Mouse (Mus musculus) hindbrain, embryonic 15.5 days (tissue): ENCODE data around the gene Gm5771. TPM values are rescaled to one million over a fixed set of nuclear protein-coding genes. Genes with fewer than 3 reads are reported as not detected.
"Not testable (repeated sequence)": the region's sequence is repeated elsewhere in the genome, so short reads cannot be mapped to it uniquely, and the experiment has no call there.

Experiments
- ATAC-seq: fragments of 200-750 bp; cut with Nextera tagmentation; 2 replicates; pipeline ENCODE4 v1.8.0; 2017; ENCODE audit warnings: low read depth, moderate number of reproducible peaks, moderate TSS enrichment; ENCODE audit not compliant: low FRiP score
- H3K27ac ChIP-seq: fragments of 300-500 bp; sonication (generic); replicated peaks from 2 replicates; pipeline ENCODE4 v1.5.1; 2015; ENCODE audit warnings: mild to moderate bottlenecking, inconsistent platforms
- H3K27me3 ChIP-seq: fragments of 300-500 bp; sonication (generic); 2 replicates; pipeline ENCODE4 v1.6.1; 2015; ENCODE audit warnings: control low read depth, inconsistent platforms
- H3K36me3 ChIP-seq: fragments of 300-500 bp; sonication (generic); 2 replicates; pipeline ENCODE4 v1.6.1; 2015; ENCODE audit warnings: control low read depth, inconsistent platforms
- H3K4me1 ChIP-seq: fragments of 300-500 bp; sonication (generic); replicated peaks from 2 replicates; pipeline ENCODE4 v1.6.1; 2015; ENCODE audit warnings: control low read depth, inconsistent platforms
- H3K4me2 ChIP-seq: fragments of 300-500 bp; sonication (generic); 2 replicates; pipeline ENCODE4 v1.6.1; 2015; ENCODE audit warnings: moderate library complexity, mild to moderate bottlenecking, inconsistent platforms
- H3K4me3 ChIP-seq: fragments of 300-500 bp; sonication (generic); 2 replicates; pipeline ENCODE4 v1.5.1; 2015; ENCODE audit warnings: mild to moderate bottlenecking, inconsistent platforms
- H3K9ac ChIP-seq: fragments of 300-500 bp; sonication (generic); 2 replicates; pipeline ENCODE4 v1.6.1; 2015; ENCODE audit warnings: inconsistent platforms
- H3K9me3 ChIP-seq: fragments of 300-500 bp; sonication (generic); 2 replicates; pipeline ENCODE4 v1.6.1; 2016; ENCODE audit warnings: control low read depth, inconsistent platforms
- WGBS: fragments of 180-500 bp; shearing (Covaris S2); methylation state at CpG from one replicate; pipeline ENCODE4 v1.1.7; 2015; 5-methylcytosine and 5-hydroxymethylcytosine counted together
- polyA plus RNA-seq: library from polyadenylated mRNA; unstranded; fragments of >200 nt; fragmentation: Nextera tagmentation; extraction: Ambion mirVana; gene quantifications from 2 replicates; pipeline ENCODE4 v1.2.1, GENCODE M21; 2015

The Gm5771 gene
- polyA plus RNA-seq = not detected in 2 replicates

GRCm38 (mm10) chr6:41392056-41392455, at the start of gene Gm5771:
Gm5771 (plus strand) TSS chr6:41392356.
- not testable (repeated sequence) for H3K27ac ChIP-seq, H3K4me2 ChIP-seq, H3K36me3 ChIP-seq, ATAC-seq, H3K9me3 ChIP-seq, H3K4me1 ChIP-seq, H3K9ac ChIP-seq, H3K4me3 ChIP-seq, H3K27me3 ChIP-seq

GRCm38 (mm10) chr6:41353932-41354331, 38.2 kb upstream of the Gm5771 start, which contains the start of gene Try10:
Try10 (plus strand) TSS chr6:41354105.
- WGBS = 90% methylated on average over 2 of the region's 2 CpGs

GRCm38 (mm10) chr6:41373772-41374171, 18.4 kb upstream of the Gm5771 start:
- H3K27me3 ChIP-seq, H3K9me3 ChIP-seq, H3K4me1 ChIP-seq, H3K4me2 ChIP-seq, H3K9ac ChIP-seq, H3K4me3 ChIP-seq, H3K36me3 ChIP-seq, ATAC-seq, H3K27ac ChIP-seq: not testable (repeated sequence)
- WGBS = 88% methylated on average over 2 of the region's 2 CpGs

More at GRCm38 (mm10) chr6:41353932-41354331, 38.2 kb upstream of the Gm5771 start, which contains the start of gene Try10:
- Histone ChIP-seq H3K9me3 (no peaks in the 10 kb centered on the region), H3K4me1 (no peaks in the 10 kb centered on the region), H3K27me3 (no peaks in the 10 kb centered on the region), H3K4me2 (no peak within 1 kb of the TSS), H3K27ac (no peak within 1 kb of the TSS), H3K4me3 (no peak within 1 kb of the TSS), H3K9ac (no peak within 1 kb of the TSS), H3K36me3 (no peaks in the 10 kb centered on the region)
- no peak for ATAC-seq

- H3K36me3 ChIP-seq, H3K27ac ChIP-seq, H3K4me2 ChIP-seq, ATAC-seq, H3K9me3 ChIP-seq, H3K27me3 ChIP-seq, H3K9ac ChIP-seq, H3K4me1 ChIP-seq, H3K4me3 ChIP-seq: not testable (repeated sequence)
Measured at GRCm38 (mm10) chr6:41377578-41377977, 14.6 kb upstream of the Gm5771 start, which contains the start of gene Prss3. Prss3 (minus strand) TSS chr6:41377678.

- Histone ChIP-seq H3K9ac (no peak overlapping the region), H3K4me1 (no peaks in the 10 kb centered on the region), H3K4me3 (no peak overlapping the region), H3K4me2 (no peak overlapping the region), H3K36me3 (no peaks in the 10 kb centered on the region), H3K9me3 (no peaks in the 10 kb centered on the region), H3K27me3 (no peaks in the 10 kb centered on the region), H3K27ac (no peak overlapping the region)
- 84% methylated on average over 2 of the region's 2 CpGs for WGBS
- no peak for ATAC-seq
Measured at GRCm38 (mm10) chr6:41386781-41387180, 5.4 kb upstream of the Gm5771 start.

GRCm38 (mm10) chr6:41391640-41392039, 516 bp upstream of the Gm5771 start:
- H3K4me2 ChIP-seq, ATAC-seq, H3K4me1 ChIP-seq, H3K9ac ChIP-seq, H3K27me3 ChIP-seq, H3K27ac ChIP-seq, H3K36me3 ChIP-seq, H3K4me3 ChIP-seq, H3K9me3 ChIP-seq: not testable (repeated sequence)
- 79% methylated on average over 1 of the region's 1 CpGs for WGBS

- not testable (repeated sequence) for H3K27me3 ChIP-seq, H3K9me3 ChIP-seq, H3K4me1 ChIP-seq, H3K4me2 ChIP-seq, H3K36me3 ChIP-seq, ATAC-seq, H3K9ac ChIP-seq, H3K27ac ChIP-seq, H3K4me3 ChIP-seq
- WGBS = 86% methylated on average over 1 of the region's 2 CpGs
Measured at GRCm38 (mm10) chr6:41442261-41442660, 50.1 kb downstream of the Gm5771 start.

- not testable (repeated sequence) for H3K4me3 ChIP-seq, H3K9ac ChIP-seq, H3K27ac ChIP-seq, H3K27me3 ChIP-seq, H3K4me2 ChIP-seq, ATAC-seq, H3K9me3 ChIP-seq, H3K4me1 ChIP-seq, H3K36me3 ChIP-seq
Measured at GRCm38 (mm10) chr6:41446045-41446444, 53.9 kb downstream of the Gm5771 start, which contains the start of gene Gm10334. Gm10334 (minus strand) TSS chr6:41446145.

Other genes starting within 250 kb of the Gm5771 start
- not detected in 2 replicates for gene Try4, start 90.1 kb upstream of the Gm5771 start, polyA plus RNA-seq
- gene Try5, start 75.5 kb upstream of the Gm5771 start, polyA plus RNA-seq = 0.52 and 0.55 TPM in 2 replicates
- not detected in 2 replicates for gene Try10, start 38.3 kb upstream of the Gm5771 start, polyA plus RNA-seq
- not detected in 2 replicates for gene Prss3, start 14.7 kb upstream of the Gm5771 start, polyA plus RNA-seq
- not detected in 2 replicates for gene Gm10334, start 53.8 kb downstream of the Gm5771 start, polyA plus RNA-seq
- not detected in 2 replicates for gene Prss1, start 66.6 kb downstream of the Gm5771 start, polyA plus RNA-seq
- gene Prss2, start 129.4 kb downstream of the Gm5771 start, polyA plus RNA-seq = not detected in 2 replicates
- gene Ephb6, start 213.1 kb downstream of the Gm5771 start, polyA plus RNA-seq = 40.1 and 44.4 TPM in 2 replicates
- 0.80 and 0.92 TPM in 2 replicates for gene Trpv6, start 244.0 kb downstream of the Gm5771 start, polyA plus RNA-seq